Mouse (Mus musculus) left cerebral cortex, adult 9 months (tissue): ENCODE measurements around the gene Cacna2d3.

ENCODE experiments used
- DNase-seq, 2 experiments: peaks; one replicate each; pipeline ENCODE4 v3.0.0; 2022; ENCODE audit warnings: low spot score in 2 of 2

Gene Cacna2d3

DNA sequence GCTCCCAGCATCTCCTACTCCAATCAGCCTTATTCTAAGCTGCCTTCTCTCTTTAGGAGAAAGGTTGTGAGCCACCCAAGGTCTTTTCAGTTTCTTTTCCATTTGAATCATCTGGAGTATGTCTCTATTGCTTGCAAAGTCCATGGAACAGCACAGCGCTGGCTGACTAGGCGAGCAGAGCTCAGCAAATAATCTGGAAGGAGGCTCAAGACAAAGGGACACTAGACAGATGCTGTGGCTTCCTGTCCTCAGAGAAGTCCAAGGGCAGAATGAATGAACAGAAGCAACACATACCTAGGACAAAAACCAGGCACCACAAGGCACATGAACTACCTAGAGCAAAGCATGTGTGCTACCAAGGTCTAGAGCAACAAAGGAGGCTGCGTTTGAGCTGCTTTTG lies 328.8 kb downstream of the Cacna2d3 start:
- no peak for DNase-seq

DNA sequence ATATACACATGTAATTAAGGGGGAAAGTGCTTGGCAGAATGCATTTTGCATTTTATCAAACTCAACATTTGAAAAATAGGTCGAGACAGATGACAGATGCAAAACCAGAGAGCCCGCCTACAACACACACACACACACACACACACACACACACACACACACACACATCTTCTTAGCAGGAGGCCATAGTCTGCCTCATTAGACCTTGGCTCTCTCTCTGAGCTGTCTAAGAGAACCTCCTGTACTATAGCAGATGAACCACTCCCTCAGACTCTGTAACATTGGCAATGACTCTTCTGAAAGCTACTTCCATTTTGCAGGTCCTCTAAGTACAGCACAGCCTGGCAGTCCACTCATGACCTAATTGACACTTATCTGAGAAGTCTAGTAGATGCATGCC lies 330.2 kb downstream of the Cacna2d3 start:
- DNase-seq = no peak

DNA sequence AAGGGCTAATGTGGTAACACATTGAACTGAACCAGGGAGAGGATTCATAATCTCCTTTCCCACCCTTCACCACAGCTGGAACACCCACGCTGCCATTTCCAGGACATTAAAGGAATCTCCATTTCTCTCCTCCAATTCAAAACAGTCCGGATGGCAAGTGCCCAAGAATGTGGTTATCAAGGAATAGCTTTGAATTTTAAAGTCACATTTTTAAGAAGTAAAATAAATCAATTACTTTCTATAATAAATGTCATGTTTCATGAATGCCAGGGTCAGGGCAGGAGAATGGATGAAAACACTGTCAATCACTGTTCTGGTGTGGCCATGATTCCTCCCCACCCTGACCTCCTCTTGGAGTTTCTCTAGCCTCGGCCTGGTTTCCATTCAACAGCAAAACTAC lies 333.9 kb downstream of the Cacna2d3 start:
- DNase-seq = no peak

DNA sequence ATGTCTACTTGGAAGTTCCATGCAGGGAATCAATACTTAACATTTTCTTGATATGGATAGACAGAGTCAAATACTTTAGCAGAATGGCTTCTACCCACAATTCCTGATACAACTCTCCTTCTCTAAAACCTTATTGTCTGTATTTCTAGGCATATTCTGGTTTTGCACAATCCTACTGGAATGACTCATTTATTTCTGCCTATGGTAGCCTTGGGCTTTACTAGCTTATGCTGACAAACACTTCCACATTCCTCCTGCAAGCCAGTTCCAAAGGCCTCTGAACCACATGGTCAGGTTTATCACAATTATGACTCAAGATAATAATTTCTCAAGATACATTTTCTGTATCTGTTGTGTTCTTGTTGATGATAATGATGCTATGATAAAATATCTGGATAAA lies 336.2 kb downstream of the Cacna2d3 start:
- no peak for DNase-seq

DNA sequence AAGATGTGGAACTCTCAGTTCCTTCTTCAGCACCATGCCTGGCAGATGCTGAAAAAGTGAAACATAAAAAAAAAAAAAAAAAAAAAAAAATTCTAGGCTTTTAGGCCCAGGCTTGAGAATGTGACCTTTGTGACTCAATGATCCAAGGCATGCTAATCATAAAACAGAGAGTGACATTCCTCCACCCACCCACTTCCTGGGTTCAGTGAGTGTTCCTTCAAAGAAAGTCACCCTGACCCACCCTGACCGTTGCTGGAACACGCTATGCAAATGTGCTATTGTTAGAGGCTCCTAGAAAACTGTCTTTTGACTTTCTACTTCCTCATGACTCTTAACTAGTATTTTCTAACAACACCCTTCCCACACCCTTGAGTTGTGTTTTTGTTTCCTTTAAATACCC lies 338.9 kb downstream of the Cacna2d3 start:
- DNase-seq = no peak

DNA sequence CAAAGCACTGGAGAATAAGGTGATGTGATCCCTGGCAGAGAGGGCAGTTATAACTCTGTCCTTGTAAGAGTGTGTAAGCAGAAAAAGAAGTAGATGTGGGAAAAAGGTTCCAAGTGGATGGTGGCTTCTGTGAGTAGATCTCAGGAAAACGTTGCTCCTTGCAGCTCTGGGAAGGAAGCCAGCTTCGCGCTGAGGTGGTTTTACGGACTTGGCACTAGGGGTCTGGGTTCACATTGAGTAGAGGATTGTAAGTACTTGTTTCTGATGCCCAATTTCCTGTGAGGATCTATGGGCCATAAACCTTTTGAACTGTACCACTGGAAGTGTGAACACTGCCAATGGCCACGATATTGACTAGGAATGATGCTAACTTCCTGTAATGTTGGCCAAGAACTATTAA lies 354.8 kb downstream of the Cacna2d3 start:
- no peak for DNase-seq

DNA sequence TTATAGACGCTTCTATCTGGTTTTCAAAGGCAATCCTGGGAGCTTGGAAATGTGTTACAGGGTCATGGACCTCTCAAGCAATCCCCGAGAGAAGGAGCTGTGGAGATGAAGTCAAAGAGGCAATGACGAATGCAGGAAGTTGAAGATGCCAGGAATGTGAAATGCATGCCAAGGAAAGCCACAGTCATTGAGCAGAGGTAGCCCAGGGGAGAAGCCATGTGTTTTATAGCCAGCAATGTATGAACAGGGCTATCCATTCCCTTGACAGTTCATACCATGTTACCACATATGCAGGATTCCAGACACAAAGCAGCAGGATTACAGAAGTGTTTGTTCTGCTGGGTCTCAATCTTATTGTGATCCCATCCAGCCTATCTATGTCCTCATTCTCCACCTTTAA lies 359.2 kb downstream of the Cacna2d3 start:
- no peak for DNase-seq

DNA sequence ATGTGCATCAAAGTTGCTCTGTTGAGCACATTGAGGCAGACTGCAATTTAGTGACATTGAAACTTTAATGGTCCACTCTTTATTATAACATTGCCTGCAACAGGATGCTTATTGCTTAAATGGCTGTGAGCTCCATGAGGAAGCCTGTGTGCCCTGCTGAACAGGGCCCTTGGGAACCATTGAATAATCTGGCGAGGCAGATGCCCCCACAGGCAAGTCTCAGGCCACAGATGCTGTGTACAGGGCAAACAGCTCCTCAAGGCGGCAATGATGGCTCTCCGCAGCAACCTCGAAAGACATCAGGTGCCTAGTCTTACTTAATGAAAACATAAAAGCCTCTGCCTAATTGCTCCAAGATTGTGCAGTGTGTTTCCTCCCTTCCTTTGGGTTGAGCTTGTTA lies 371.0 kb downstream of the Cacna2d3 start:
- DNase-seq = no peak

DNA sequence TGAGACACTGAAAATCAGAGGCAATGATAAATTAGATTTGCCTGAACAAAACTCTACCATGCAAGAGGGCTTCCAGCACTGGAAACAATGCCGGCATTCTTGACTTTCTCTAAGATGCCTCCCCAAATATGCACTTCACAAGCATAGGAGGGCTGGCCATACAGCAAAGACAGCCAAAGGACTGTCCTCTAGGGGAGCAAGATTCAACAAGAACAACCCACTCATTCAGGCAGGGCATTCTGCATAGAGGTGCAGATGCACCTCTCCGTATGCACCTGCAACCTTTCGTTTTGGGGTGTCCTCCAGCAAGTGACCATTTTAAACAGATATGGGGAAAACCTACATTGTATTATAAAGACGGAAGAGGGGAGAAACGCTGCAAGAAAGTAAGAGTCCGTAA lies 380.1 kb downstream of the Cacna2d3 start:
- DNase-seq = no peak

DNA sequence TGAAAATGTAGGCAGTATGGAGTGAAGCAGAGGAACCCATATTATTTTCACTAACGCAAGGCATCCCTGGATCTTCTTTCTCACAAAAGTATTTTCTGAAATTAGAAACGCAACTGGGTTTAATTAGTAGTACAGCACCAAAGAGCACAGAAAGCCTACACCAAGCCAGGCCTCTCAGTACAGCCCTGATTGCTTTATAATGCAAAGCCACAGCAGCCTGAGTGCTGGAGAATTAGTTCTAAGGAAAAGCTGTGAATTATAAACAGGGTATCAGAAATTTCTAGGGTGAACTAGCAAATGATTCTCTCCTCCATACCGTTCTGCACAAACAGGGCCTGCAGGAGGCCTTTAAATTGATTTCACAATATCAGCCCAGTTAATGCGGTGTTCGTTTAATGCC lies 380.9 kb downstream of the Cacna2d3 start:
- no peak for DNase-seq

DNA sequence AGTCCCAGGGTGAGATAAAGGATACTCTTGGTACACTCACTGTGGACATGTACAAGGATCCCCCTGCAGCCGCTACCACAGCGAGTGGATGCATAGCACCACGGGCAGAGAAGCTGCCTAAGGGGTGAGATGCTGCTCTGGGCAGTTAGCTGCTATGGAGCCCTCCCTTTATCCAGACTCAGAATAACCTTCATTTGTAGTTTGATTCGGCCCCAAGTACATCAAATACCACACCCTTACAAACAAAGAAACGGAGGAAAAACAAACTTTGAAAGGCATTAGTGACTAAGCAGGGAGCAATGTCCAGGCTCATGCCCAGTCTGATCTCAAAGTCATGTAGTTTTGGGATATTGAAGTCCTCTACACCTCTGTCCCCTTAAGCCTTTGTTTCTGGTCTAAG lies 386.8 kb downstream of the Cacna2d3 start:
- no peak for DNase-seq

DNA sequence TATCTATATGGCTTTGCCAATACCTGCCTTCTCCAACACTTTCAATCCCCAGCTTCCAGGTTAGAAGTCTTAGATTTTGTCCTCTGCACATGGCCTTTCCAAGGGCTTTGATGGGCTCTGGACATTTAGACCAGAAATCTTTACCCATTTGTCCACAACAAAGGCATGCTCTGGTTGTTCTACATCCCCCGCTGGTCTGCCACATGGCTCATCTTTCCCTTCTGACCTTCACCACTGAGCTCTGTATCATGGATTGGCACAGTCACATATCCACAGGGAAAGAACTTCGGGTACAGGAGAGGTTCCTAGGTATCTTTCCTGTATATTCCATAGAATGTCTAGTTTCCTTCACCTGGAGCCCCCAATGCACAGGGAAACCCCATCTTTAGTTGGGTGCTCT lies 387.4 kb downstream of the Cacna2d3 start:
- no peak for DNase-seq

DNA sequence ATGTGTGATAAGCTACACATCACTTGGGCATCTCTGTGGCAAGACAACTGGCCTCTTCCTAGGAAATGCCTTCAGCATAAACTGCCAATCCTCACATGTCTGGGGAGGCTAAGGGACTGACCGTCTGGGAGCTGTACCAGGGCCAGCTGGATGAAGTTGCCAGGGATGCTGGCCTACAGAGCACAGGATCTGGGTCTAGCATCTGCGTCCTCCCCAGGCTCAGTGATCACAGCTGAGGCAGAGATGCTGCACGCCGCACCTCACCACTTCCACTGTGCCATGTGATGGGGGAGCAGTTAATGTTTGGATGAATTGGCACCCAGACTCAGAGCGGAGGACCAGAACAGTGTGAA lies 397.3 kb downstream of the Cacna2d3 start:
- DNase-seq = no peak

DNA sequence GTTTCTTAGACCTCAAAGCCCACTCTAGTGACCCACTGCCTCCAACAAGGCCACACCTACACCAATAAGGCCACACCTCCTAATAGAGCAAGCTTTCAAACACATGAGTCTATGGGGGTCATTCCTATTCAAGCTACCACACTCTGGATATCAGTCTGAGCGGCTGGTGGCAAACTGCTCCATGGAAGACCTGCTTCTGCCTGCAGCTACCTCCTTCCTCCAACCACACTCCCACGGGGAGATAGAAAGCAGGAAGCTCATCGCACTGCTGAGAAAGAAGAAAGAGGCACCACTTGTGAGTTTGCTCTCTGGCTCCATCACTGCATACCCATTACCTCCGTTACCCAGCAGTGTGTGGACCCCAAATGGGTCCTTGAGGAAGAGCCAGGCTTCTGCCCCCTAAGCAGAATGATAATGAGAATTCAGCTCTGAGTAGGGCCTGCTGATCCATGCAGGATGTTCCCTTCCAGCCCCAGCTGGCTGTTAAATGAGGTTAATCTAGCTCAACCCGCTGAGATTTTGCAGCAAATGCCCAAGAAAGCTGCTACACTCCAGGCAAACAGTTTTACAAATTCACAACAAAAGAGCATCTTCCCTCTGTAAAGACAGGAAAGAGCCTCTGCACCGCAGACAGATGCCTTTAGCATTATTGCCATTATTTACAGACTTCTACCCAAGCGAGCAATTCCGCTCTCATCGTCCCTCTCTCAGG lies 397.8 kb downstream of the Cacna2d3 start:
- DNase-seq = no peak

DNA sequence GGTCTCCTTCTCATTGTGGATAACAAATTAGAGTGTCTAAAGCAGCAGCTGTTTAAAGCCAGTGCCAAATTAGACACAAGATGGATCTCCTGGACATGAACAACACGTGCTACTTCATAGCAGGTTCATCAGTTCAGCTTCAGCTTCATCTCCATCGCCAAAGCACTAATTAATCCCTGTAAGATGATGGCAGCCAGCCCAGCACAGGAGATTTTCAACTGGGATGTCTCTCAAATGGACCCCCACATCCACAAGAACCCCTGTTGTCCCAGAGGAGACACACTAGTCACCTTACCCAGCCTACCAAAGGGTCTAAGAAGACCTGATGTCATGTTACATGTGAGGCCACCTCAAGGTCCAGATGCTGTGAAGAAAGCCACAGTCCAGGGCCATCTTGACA lies 408.2 kb downstream of the Cacna2d3 start:
- DNase-seq = no peak

DNA sequence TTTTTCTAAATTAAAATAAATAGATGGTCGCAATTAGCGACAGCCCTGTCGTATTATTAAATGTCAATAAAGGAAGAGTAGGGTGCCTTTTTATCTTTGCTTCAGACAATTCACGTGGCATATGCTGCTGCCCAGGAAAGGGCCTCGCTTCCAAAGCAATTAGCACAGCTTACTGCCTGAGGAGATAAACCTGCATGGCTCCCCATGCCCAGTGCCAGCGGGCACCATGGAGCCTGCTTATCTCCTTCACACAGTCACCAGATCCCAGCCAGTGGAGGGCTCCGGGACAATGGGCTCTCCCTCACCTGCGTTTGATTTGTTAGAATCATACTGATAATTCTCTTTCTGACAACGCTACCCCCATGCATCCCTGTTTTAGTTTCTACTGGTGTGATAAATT lies 416.0 kb downstream of the Cacna2d3 start:
- no peak for DNase-seq

DNA sequence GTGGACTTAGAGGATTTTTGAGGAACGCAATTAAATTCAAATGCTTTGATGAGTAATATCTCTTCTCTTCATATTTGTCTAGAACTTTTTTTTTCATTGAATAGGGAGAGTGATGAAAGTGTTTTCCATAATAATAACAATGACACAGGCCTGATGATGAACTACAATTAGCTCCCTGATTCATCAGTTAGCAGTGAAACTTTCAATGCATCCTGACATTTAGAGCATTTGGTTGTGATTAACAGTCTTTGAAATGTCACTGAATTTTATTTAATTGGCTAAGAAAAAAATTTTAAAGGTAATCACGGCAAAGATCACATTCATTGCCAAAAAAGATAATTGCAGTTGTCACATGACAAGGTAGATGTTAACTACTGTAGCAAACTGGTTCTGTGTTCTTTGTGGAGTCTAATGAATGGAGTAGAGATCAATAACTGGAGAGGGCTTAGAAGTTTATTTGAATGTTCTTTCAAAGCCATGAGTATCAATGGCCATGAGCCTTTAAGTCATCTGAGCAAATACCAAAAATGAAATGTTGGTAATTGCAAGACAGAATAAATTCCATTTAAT lies 425.4 kb downstream of the Cacna2d3 start:
- no peak for DNase-seq

DNA sequence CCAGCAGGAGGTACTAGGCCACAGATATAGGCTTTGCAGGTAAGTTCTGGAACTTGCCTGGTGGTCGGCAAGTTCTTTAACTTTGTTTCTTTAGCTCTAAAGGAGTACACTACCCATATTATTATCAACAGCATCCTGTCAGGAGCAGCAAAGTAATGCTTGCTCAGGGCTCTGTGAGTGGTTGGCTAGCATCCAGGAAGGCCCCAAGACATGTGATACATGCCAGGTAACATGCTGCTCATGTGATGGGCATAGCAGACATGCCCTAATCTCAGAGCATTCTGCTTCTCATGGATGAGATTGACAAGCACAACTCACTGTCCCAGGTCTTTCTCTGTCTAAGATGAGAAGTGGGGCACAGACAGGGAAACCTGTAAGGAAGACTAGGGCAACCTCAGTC lies 442.8 kb downstream of the Cacna2d3 start:
- no peak for DNase-seq

DNA sequence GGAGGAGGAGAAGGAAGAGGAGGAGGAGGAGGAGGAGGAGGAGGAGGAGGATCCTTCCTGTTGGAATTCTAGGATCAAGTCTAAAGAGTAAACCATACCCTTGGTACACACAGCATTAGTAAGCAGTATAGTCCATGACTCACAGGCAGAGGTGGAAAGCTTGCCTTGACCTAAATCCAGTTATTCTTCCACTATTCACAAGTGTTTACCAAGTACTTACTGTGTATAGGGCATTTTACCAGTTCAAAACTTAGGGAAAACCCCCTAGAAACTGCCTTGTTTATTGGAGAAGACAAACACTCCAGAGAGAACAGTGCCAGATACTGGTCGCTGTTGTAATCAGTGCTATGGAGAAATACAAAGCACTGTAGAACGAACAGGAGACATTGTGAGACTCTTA lies 443.3 kb downstream of the Cacna2d3 start:
- no peak for DNase-seq

DNA sequence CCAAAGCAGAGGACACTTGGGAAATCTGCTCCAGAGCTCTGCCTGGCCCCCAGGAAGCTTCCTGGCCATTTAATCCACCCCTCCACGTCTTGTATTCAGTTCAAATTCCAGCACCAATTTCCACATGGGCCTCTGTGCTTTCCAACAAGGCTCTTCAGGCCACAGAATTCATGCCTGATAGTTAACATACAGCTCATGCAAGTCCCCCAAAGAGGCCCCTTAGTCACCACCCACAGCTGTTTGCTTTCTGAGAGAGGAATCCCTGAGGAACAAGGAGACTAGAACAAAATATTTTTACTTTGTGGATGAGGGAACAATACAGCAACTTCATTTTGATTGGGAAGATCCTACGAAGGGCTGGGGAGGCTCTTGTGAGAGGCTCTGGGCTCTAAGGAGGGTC lies 444.0 kb downstream of the Cacna2d3 start:
- no peak for DNase-seq

DNA sequence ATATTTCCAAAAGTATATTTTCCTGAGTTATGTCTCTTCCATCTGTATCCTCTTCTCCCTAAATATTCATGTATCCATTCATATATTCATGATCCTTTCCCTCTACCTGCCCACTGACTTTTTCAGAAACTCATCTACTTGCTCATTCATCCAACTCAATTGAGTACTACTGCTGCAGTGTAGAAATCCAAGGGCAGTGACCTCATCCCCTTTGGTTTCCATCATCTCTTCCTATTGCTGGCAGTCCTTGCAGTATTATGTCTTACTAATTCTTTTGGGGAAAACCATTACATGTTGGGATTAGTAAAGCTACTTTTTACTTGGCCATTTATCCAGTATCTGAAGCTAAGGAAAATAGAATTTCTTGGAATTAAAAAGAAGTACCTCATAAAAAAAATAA lies 447.8 kb downstream of the Cacna2d3 start:
- DNase-seq = no peak

DNA sequence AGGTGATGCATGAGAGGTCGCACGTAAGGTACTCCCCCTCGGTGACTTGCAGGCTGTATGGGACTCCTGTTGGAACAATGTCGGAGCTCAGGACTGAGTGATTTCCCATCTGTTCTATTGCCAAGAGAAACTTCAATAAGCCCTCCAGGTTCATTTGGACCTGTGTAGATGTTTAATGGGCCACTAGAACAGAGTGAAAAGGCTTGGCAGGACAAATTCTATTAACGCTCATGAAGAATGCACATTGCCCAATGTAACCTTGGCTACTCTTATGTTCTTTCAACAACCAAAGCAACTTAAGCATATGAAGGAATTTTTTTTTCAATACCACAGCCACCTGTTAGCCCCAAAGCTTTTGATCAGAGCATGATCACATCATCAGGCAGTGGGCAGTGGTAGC lies 451.1 kb downstream of the Cacna2d3 start:
- no peak for DNase-seq

DNA sequence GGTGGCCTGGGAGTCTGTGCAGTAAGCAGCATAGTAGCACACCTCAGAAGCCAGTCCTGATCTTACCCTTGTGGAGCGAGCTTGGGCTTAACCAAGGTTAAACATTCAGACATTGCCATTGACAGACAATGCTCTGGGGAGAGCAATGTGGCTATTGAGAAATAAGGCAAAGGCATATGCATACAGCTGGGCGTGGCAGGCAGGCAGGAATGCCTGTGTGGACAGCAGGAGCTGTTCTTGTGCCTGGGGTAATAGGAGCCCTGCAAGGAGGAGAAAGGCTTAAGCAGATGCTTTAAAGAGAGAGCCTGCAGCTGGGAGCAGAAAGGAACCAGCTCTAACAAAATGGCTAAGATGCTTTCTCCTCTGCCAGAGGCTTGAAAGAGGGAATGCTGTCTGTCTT lies 451.8 kb downstream of the Cacna2d3 start:
- DNase-seq = no peak

DNA sequence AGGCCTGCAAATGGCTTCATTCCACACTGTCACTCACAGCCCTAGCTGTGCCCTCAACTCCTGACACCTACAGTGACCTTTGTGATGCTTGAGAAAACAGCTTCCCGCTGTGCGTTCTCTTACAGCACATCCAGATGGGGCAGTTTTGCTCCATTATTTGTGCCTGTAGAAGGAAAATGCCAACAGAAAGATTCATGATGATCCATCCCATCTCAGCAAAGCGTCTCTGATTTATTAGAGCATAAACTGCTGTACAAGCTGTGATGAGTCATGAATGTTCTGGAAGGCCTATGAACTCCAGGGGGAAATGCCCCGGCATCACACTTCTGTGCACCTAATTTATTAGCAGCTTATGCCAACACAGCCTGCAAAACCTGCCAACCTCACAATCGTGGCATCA lies 453.1 kb downstream of the Cacna2d3 start:
- no peak for DNase-seq
